Mouse (Mus musculus): ENCODE results near the gene Pdzrn4. TPM values are rescaled to one million over a fixed set of nuclear protein-coding genes. Genes with fewer than 3 reads are reported as not detected.

Pdzrn4 gene
- polyA plus RNA-seq, 1 experiment from 2014 or later, result 2.9 TPM

- no peak overlapping the region for H3K4me3 ChIP-seq
- ATAC-seq (ENCODE audit: insufficient number of reproducible peaks, low FRiP score, low TSS enrichment, low read depth), result no peak
- no peak overlapping the region for H3K27ac ChIP-seq
- no peaks in the 10 kb centered on the region for H3K27me3 ChIP-seq
- no peaks in the 10 kb centered on the region for H3K36me3 ChIP-seq
- WGBS, result 80% methylated on average over 11 of the region's 11 CpGs
- no peak overlapping the region for H3K9ac ChIP-seq
- H3K9me3 ChIP-seq, result no peaks in the 10 kb centered on the region
- H3K4me1 ChIP-seq, result no peaks in the 10 kb centered on the region
- no peak overlapping the region for H3K4me2 ChIP-seq
Observed at GRCm38 (mm10) chr15:92671279-92672051, 274.8 kb downstream of the Pdzrn4 start.

- Histone ChIP-seq H3K27ac (no peak overlapping the region), H3K27me3 (no peaks in the 10 kb centered on the region), H3K36me3 (no peaks in the 10 kb centered on the region), H3K9ac (no peak overlapping the region), H3K4me1 (peaks cover 4% of the 10 kb centered on the region; the same call in 1 of the 2 replicates), H3K4me2 (no peak overlapping the region), H3K9me3 (no peaks in the 10 kb centered on the region), H3K4me3 (no peak overlapping the region)
- no peak for ATAC-seq (ENCODE audit: insufficient number of reproducible peaks, low FRiP score, low TSS enrichment, low read depth)
- WGBS, result 77% methylated on average over 5 of the region's 5 CpGs
Observed at GRCm38 (mm10) chr15:92676096-92676495, 279.4 kb downstream of the Pdzrn4 start.

GRCm38 (mm10) chr15:92678377-92678776 lies 281.7 kb downstream of the Pdzrn4 start:
- Histone ChIP-seq H3K4me1 (peaks cover 4% of the 10 kb centered on the region; the same call in 1 of the 2 replicates), H3K27ac (no peak overlapping the region), H3K9ac (no peak overlapping the region), H3K4me2 (no peak overlapping the region), H3K36me3 (no peaks in the 10 kb centered on the region), H3K27me3 (no peaks in the 10 kb centered on the region), H3K4me3 (no peak overlapping the region), H3K9me3 (no peaks in the 10 kb centered on the region)
- no peak for ATAC-seq (ENCODE audit: insufficient number of reproducible peaks, low FRiP score, low TSS enrichment, low read depth)
- 52% methylated on average over 6 of the region's 6 CpGs for WGBS

DNA sequence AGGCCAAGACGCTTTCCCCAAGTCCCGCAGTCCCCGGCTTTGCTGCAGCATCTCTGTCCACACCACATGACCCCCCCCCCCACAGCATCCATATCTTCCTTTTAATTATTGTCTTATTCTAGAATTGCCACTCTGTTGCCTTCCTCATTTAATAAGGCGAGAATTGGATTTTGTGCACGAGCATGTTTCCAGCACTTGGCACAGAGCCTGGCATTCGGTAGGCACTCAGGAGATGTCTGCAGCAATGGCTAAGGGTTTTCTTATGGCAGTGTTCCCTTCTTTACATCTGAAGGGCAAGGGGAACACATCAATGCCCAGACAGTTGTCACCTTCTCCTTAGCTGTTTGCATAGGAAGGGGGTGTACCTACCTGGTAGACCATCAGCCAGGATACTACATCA lies 282.9 kb downstream of the Pdzrn4 start:
- Histone ChIP-seq H3K27ac (no peak overlapping the region), H3K4me2 (no peak overlapping the region), H3K27me3 (no peaks in the 10 kb centered on the region), H3K9me3 (no peaks in the 10 kb centered on the region), H3K4me1 (peaks cover 4% of the 10 kb centered on the region; the same call in 1 of the 2 replicates), H3K4me3 (no peak overlapping the region), H3K36me3 (no peaks in the 10 kb centered on the region), H3K9ac (no peak overlapping the region)
- 84% methylated on average over 6 of the region's 6 CpGs for WGBS
- no peak for ATAC-seq (ENCODE audit: insufficient number of reproducible peaks, low FRiP score, low TSS enrichment, low read depth)

- no peak for ATAC-seq (ENCODE audit: insufficient number of reproducible peaks, low FRiP score, low TSS enrichment, low read depth)
- 39% methylated on average over 10 of the region's 10 CpGs for WGBS
- no peak overlapping the region for H3K9ac ChIP-seq
- no peak overlapping the region for H3K27ac ChIP-seq
- H3K9me3 ChIP-seq, result no peaks in the 10 kb centered on the region
- H3K27me3 ChIP-seq, result no peaks in the 10 kb centered on the region
- H3K4me1 ChIP-seq, result peaks cover 3% of the 10 kb centered on the region; the same call in 1 of the 2 replicates
- H3K4me2 ChIP-seq, result no peak overlapping the region
- no peaks in the 10 kb centered on the region for H3K36me3 ChIP-seq
- no peak overlapping the region for H3K4me3 ChIP-seq
Observed at GRCm38 (mm10) chr15:92696276-92696956, 299.7 kb downstream of the Pdzrn4 start.

DNA sequence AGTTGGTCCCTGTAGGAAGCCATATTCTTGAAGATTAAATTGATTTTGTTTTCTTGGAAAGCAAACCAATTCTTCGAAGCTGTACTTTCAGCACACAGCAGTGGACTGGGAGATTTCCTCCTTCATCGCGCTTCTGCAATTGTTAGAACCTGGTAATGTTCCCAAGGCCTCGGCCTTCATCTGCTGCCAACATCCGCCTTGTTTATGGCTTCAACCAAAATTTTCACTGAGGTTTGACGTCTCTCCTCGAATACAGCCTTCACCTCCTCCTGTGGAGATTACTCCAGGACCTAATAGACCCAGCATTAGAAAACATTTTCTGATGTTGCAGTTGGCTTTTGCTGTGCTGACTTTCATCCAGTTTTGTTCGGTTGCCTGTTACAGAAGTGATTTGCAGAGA lies 307.5 kb downstream of the Pdzrn4 start:
- no peak for ATAC-seq (ENCODE audit: insufficient number of reproducible peaks, low FRiP score, low TSS enrichment, low read depth)
- no peaks in the 10 kb centered on the region for H3K36me3 ChIP-seq
- H3K9ac ChIP-seq, result no peak overlapping the region
- no peaks in the 10 kb centered on the region for H3K27me3 ChIP-seq
- no peak overlapping the region for H3K4me3 ChIP-seq
- no peak overlapping the region for H3K4me2 ChIP-seq
- H3K4me1 ChIP-seq, result no peaks in the 10 kb centered on the region
- WGBS, result 60% methylated on average over 8 of the region's 8 CpGs
- no peaks in the 10 kb centered on the region for H3K9me3 ChIP-seq
- H3K27ac ChIP-seq, result no peak overlapping the region

DNA sequence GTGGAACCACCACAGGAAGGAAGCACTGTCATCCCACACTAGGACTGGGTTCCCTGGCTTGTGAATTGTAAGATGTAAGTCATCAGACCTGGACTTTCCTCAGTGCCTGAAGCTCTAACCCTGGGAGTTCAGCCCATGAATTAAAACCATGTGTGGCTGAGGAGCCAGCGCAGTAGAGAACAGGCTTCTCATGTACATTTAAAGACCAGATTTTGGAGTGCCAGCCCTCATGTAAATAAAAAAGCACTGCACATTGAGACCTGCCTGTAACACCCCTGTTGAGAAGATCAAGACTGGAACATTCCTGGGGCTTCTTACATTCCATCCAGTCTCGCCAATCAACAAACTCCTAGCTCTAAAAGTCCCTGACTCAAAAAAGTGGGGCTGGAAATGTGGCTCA lies 342.0 kb downstream of the Pdzrn4 start:
- Histone ChIP-seq H3K4me3 (no peak overlapping the region), H3K27ac (peak overlapping the region; percentile 43; the same call in 1 of the 2 replicates), H3K9ac (no peak overlapping the region), H3K9me3 (no peaks in the 10 kb centered on the region), H3K36me3 (no peaks in the 10 kb centered on the region), H3K27me3 (no peaks in the 10 kb centered on the region), H3K4me2 (no peak overlapping the region), H3K4me1 (no peaks in the 10 kb centered on the region)
- WGBS, result 18% methylated on average over 2 of the region's 2 CpGs
- no peak for ATAC-seq (ENCODE audit: insufficient number of reproducible peaks, low FRiP score, low TSS enrichment, low read depth)

GRCm38 (mm10) chr15:92739887-92740286 lies 343.2 kb downstream of the Pdzrn4 start:
- H3K36me3 ChIP-seq, result no peaks in the 10 kb centered on the region
- ATAC-seq (ENCODE audit: insufficient number of reproducible peaks, low FRiP score, low TSS enrichment, low read depth), result no peak
- no peak overlapping the region for H3K4me2 ChIP-seq
- no peaks in the 10 kb centered on the region for H3K9me3 ChIP-seq
- no peaks in the 10 kb centered on the region for H3K4me1 ChIP-seq
- no peaks in the 10 kb centered on the region for H3K27me3 ChIP-seq
- no peak overlapping the region for H3K27ac ChIP-seq
- H3K9ac ChIP-seq, result no peak overlapping the region
- 48% methylated on average over 4 of the region's 4 CpGs for WGBS
- H3K4me3 ChIP-seq, result no peak overlapping the region

DNA sequence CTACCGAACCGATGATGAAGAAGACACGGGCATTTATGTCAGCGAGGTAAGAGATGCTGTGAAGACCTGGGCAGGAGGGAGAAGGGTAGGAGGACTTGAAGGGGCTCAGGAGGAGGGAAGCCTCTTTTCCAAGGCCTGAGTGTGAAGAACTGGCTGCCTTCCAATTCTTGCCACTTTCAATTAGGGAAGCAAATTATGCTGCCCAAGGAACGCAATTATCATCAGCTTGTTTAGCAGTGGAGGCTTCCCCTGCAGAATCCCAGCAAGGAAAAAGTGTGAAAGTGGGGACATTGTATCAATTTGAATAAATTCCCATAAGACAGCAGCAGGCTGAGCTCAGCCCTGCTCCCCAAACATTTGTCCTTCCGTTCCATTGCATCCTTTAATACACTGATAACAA lies 346.9 kb downstream of the Pdzrn4 start:
- WGBS, result 82% methylated on average over 6 of the region's 6 CpGs
- no peak for ATAC-seq (ENCODE audit: insufficient number of reproducible peaks, low FRiP score, low TSS enrichment, low read depth)
- Histone ChIP-seq H3K27me3 (no peaks in the 10 kb centered on the region), H3K9me3 (no peaks in the 10 kb centered on the region), H3K4me1 (no peaks in the 10 kb centered on the region), H3K36me3 (no peaks in the 10 kb centered on the region), H3K4me2 (no peak overlapping the region), H3K4me3 (no peak overlapping the region), H3K9ac (no peak overlapping the region), H3K27ac (no peak overlapping the region)

- Histone ChIP-seq H3K9me3 (no peaks in the 10 kb centered on the region), H3K9ac (no peak overlapping the region), H3K4me1 (no peaks in the 10 kb centered on the region), H3K4me2 (no peak overlapping the region), H3K4me3 (no peak overlapping the region), H3K36me3 (no peaks in the 10 kb centered on the region), H3K27me3 (no peaks in the 10 kb centered on the region), H3K27ac (no peak overlapping the region)
- WGBS, result 38% methylated on average over 7 of the region's 7 CpGs
- ATAC-seq (ENCODE audit: insufficient number of reproducible peaks, low FRiP score, low TSS enrichment, low read depth), result no peak
Observed at GRCm38 (mm10) chr15:92746081-92746480, 349.4 kb downstream of the Pdzrn4 start.

GRCm38 (mm10) chr15:92752167-92752566 lies 355.5 kb downstream of the Pdzrn4 start:
- no peak overlapping the region for H3K4me3 ChIP-seq
- no peak for ATAC-seq (ENCODE audit: insufficient number of reproducible peaks, low FRiP score, low TSS enrichment, low read depth)
- H3K27ac ChIP-seq, result no peak overlapping the region
- WGBS, result 72% methylated on average over 17 of the region's 17 CpGs
- H3K36me3 ChIP-seq, result no peaks in the 10 kb centered on the region
- no peaks in the 10 kb centered on the region for H3K4me1 ChIP-seq
- H3K9ac ChIP-seq, result no peak overlapping the region
- H3K4me2 ChIP-seq, result no peak overlapping the region
- no peaks in the 10 kb centered on the region for H3K27me3 ChIP-seq
- no peaks in the 10 kb centered on the region for H3K9me3 ChIP-seq

DNA sequence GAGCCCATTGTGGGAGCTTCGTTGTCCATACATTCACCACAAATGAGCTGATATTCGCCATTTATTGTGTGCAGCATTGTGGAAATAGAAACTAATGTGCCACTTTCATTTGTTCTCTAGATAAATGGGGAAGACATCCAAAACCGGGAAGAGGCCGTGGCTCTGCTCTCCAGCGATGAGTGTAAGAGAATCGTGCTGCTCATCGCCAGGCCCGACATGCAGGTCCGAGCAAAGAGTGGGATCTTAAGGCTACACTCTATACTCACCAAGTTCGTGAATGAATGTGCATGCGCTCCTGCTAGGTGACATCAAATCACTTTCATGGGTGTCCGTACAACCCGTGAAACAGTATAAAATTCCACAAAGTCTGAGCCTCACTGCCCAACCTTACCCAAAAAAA lies 355.9 kb downstream of the Pdzrn4 start:
- ATAC-seq (ENCODE audit: insufficient number of reproducible peaks, low FRiP score, low TSS enrichment, low read depth), result no peak
- Histone ChIP-seq H3K4me1 (no peaks in the 10 kb centered on the region), H3K4me3 (no peak overlapping the region), H3K27ac (no peak overlapping the region), H3K9me3 (no peaks in the 10 kb centered on the region), H3K9ac (no peak overlapping the region), H3K36me3 (no peaks in the 10 kb centered on the region), H3K27me3 (no peaks in the 10 kb centered on the region), H3K4me2 (no peak overlapping the region)
- 92% methylated on average over 13 of the region's 13 CpGs for WGBS

All from limb, embryonic 15.5 days (tissue).